Mouse (Mus musculus) heart, postnatal 0 days (tissue): ENCODE data around the gene Gm44973.

Source experiments
- CTCF ChIP-seq: IDR thresholded peaks from 2 replicates; pipeline ENCODE4 v1.5.1; 2016; ENCODE audit warnings: antibody characterized with exemption, control low read depth, low read depth
- EP300 ChIP-seq: IDR thresholded peaks from 2 replicates; pipeline ENCODE4 v1.6.1; 2016; ENCODE audit warnings: antibody characterized with exemption, low read depth

DNA sequence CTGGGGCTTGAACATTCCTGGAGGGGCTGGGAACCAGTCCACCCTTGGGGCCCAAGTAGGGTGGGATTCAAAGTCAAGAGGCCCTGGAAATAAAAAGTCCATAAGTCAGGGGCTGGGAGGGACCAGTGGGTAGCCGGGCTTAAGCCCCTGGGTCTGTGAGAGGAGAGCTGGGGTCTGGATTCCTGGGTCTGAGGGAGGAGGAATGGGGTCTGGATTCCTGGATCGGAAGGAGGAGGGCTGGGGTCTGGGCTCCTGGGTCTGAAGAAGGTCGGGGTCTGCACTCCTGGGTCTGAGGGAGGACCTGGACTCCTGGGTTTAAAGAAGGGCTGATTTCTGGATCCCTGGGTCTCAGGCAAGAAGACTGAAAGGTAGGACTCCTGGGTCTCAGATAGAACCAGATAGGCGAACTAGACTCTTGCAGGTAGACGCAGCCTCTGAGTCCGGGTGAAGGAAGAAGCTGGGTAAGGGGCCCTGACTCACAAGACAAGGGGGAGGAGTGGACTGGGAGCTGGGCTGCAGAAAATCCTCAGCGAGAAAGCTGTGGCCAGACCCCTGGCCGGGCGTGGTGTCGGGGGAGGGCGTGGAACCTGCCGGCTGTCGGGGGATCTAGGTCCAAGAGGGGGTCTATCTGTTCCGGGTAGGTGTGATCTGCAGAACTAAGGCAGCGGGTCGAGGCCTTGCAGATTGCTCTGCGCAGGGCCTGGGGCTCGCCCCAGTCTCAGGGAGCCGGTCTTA lies 19.9 kb upstream of the Gm44973 start:
- TF ChIP-seq EP300 (no peak), CTCF (no peak)
